Mouse (Mus musculus) embryonic facial prominence, embryonic 15.5 days (tissue): Measurements from ENCODE around the gene Tfdp2. TPM values are rescaled to one million over a fixed set of nuclear protein-coding genes. Genes with fewer than 3 reads are reported as not detected.
A peak's percentile ranks its signal among the peaks of the same experiment; 100 is the strongest.

ENCODE experiments used
- ATAC-seq: fragments of 200-750 bp; cut with Nextera tagmentation; 2 replicates; pipeline ENCODE4 v1.8.0; 2017; ENCODE audit warnings: low read depth, moderate TSS enrichment; ENCODE audit not compliant: insufficient number of reproducible peaks, low FRiP score, low TSS enrichment
- H3K27ac ChIP-seq: fragments of 300-500 bp; sonication (generic); replicated peaks from 2 replicates; pipeline ENCODE4 v1.5.1; 2015; ENCODE audit warnings: mild to moderate bottlenecking, inconsistent platforms
- H3K27me3 ChIP-seq: fragments of 300-500 bp; sonication (generic); 2 replicates; pipeline ENCODE4 v1.6.1; 2015; ENCODE audit warnings: inconsistent platforms
- H3K36me3 ChIP-seq: fragments of 300-500 bp; sonication (generic); 2 replicates; pipeline ENCODE4 v1.6.1; 2015; ENCODE audit warnings: mild to moderate bottlenecking, inconsistent platforms
- H3K4me1 ChIP-seq: fragments of 300-500 bp; sonication (generic); 2 replicates; pipeline ENCODE4 v1.6.1; 2015; ENCODE audit warnings: inconsistent platforms
- H3K4me2 ChIP-seq: fragments of 300-500 bp; sonication (generic); replicated peaks from 2 replicates; pipeline ENCODE4 v1.6.1; 2015; ENCODE audit warnings: mild to moderate bottlenecking, inconsistent platforms
- H3K4me3 ChIP-seq: fragments of 300-500 bp; sonication (generic); replicated peaks from 2 replicates; pipeline ENCODE4 v1.5.1; 2015; ENCODE audit warnings: mild to moderate bottlenecking, inconsistent platforms
- H3K9ac ChIP-seq: fragments of 300-500 bp; sonication (generic); 2 replicates; pipeline ENCODE4 v1.6.1; 2015; ENCODE audit warnings: inconsistent platforms
- H3K9me3 ChIP-seq: fragments of 300-500 bp; sonication (generic); replicated peaks from 2 replicates; pipeline ENCODE4 v1.6.1; 2016; ENCODE audit warnings: inconsistent platforms
- WGBS: fragments of 180-500 bp; shearing (Covaris S2); methylation state at CpG from one replicate; pipeline ENCODE4 v1.1.7; 2015; 5-methylcytosine and 5-hydroxymethylcytosine counted together
- polyA plus RNA-seq: library from polyadenylated mRNA; unstranded; fragments of >200 nt; fragmentation: Nextera tagmentation; extraction: Ambion mirVana; gene quantifications from 2 replicates; pipeline ENCODE4 v1.2.1, GENCODE M21; 2015

Gene Tfdp2
- polyA plus RNA-seq, 1 experiment from 2014 or later, result 34.4 TPM

- Histone ChIP-seq H3K4me2 (no peak overlapping the region), H3K9ac (no peak overlapping the region), H3K9me3 (no peaks in the 10 kb centered on the region), H3K27me3 (no peaks in the 10 kb centered on the region), H3K4me1 (peaks cover 8% of the 10 kb centered on the region; the same call in 1 of the 2 replicates), H3K27ac (no peak overlapping the region), H3K4me3 (no peak overlapping the region), H3K36me3 (no peaks in the 10 kb centered on the region)
- ATAC-seq, result no peak
These were observed 32.2 kb downstream of the Tfdp2 start for GRCm38 (mm10) chr9:96228285-96228684.

GRCm38 (mm10) chr9:96230271-96230670 lies 34.2 kb downstream of the Tfdp2 start:
- WGBS, result 20% methylated on average over 2 of the region's 2 CpGs
- Histone ChIP-seq H3K36me3 (no peaks in the 10 kb centered on the region), H3K9ac (no peak overlapping the region), H3K27me3 (no peaks in the 10 kb centered on the region), H3K4me3 (no peak overlapping the region), H3K4me2 (no peak overlapping the region), H3K4me1 (no peaks in the 10 kb centered on the region), H3K9me3 (no peaks in the 10 kb centered on the region), H3K27ac (no peak overlapping the region)
- no peak for ATAC-seq

- 81% methylated on average over 2 of the region's 2 CpGs for WGBS
- Histone ChIP-seq H3K4me3 (no peak overlapping the region), H3K9ac (no peak overlapping the region), H3K27ac (no peak overlapping the region), H3K27me3 (no peaks in the 10 kb centered on the region), H3K4me2 (no peak overlapping the region), H3K36me3 (no peaks in the 10 kb centered on the region), H3K4me1 (no peaks in the 10 kb centered on the region), H3K9me3 (no peaks in the 10 kb centered on the region)
- ATAC-seq, result no peak
These were observed 39.4 kb downstream of the Tfdp2 start for GRCm38 (mm10) chr9:96235477-96235876.

GRCm38 (mm10) chr9:96237391-96237790 lies 41.3 kb downstream of the Tfdp2 start:
- WGBS, result 41% methylated on average over 1 of the region's 1 CpGs
- no peak overlapping the region for H3K9ac ChIP-seq
- no peak for ATAC-seq

GRCm38 (mm10) chr9:96238286-96238685 lies 42.2 kb downstream of the Tfdp2 start:
- no peaks in the 10 kb centered on the region for H3K9me3 ChIP-seq
- H3K4me2 ChIP-seq, result no peak overlapping the region
- no peaks in the 10 kb centered on the region for H3K4me1 ChIP-seq
- H3K4me3 ChIP-seq, result no peak overlapping the region
- H3K27me3 ChIP-seq, result no peaks in the 10 kb centered on the region
- H3K9ac ChIP-seq, result no peak overlapping the region
- no peak overlapping the region for H3K27ac ChIP-seq
- 0 out of 2 replicates have a peak, but pooled peaks cover 6% of the 10 kb centered on the region for H3K36me3 ChIP-seq
- WGBS, result 51% methylated on average over 1 of the region's 1 CpGs
- no peak for ATAC-seq

More at GRCm38 (mm10) chr9:96237391-96237790, 41.3 kb downstream of the Tfdp2 start:
- Histone ChIP-seq H3K4me1 (no peaks in the 10 kb centered on the region), H3K36me3 (no peaks in the 10 kb centered on the region), H3K27me3 (no peaks in the 10 kb centered on the region), H3K9me3 (no peaks in the 10 kb centered on the region), H3K4me2 (no peak overlapping the region), H3K27ac (no peak overlapping the region), H3K4me3 (no peak overlapping the region)

GRCm38 (mm10) chr9:96241134-96242097 lies 45.3 kb downstream of the Tfdp2 start:
- WGBS, result 91% methylated on average over 10 of the region's 10 CpGs
- ATAC-seq, result no peak
- Histone ChIP-seq H3K4me2 (no peak overlapping the region), H3K27ac (no peak overlapping the region), H3K4me1 (no peaks in the 10 kb centered on the region), H3K9me3 (no peaks in the 10 kb centered on the region), H3K9ac (no peak overlapping the region), H3K27me3 (no peaks in the 10 kb centered on the region), H3K4me3 (no peak overlapping the region), H3K36me3 (0 out of 2 replicates have a peak, but pooled peaks cover 6% of the 10 kb centered on the region)

- H3K36me3 ChIP-seq, result 0 out of 2 replicates have a peak, but pooled peaks cover 6% of the 10 kb centered on the region
- no peaks in the 10 kb centered on the region for H3K9me3 ChIP-seq
- no peak overlapping the region for H3K4me2 ChIP-seq
- H3K9ac ChIP-seq, result no peak overlapping the region
- no peak for ATAC-seq
- H3K27me3 ChIP-seq, result no peaks in the 10 kb centered on the region
- 72% methylated on average over 6 of the region's 6 CpGs for WGBS
- no peak overlapping the region for H3K4me3 ChIP-seq
- H3K4me1 ChIP-seq, result no peaks in the 10 kb centered on the region
- no peak overlapping the region for H3K27ac ChIP-seq
These were observed 47.8 kb downstream of the Tfdp2 start for GRCm38 (mm10) chr9:96243915-96244314.

- WGBS, result 94% methylated on average over 2 of the region's 2 CpGs
- Histone ChIP-seq H3K27me3 (no peaks in the 10 kb centered on the region), H3K9me3 (no peaks in the 10 kb centered on the region), H3K4me1 (no peaks in the 10 kb centered on the region), H3K4me2 (no peak overlapping the region), H3K36me3 (no peaks in the 10 kb centered on the region), H3K4me3 (no peak overlapping the region), H3K27ac (no peak overlapping the region), H3K9ac (no peak overlapping the region)
- no peak for ATAC-seq
These were observed 58.7 kb downstream of the Tfdp2 start for GRCm38 (mm10) chr9:96254812-96255211.

- H3K4me1 ChIP-seq, result no peaks in the 10 kb centered on the region
- 16% methylated on average over 6 of the region's 6 CpGs for WGBS
- ATAC-seq, result no peak
- H3K27ac ChIP-seq, result no peak overlapping the region
- H3K36me3 ChIP-seq, result no peaks in the 10 kb centered on the region
- no peak overlapping the region for H3K9ac ChIP-seq
- H3K4me2 ChIP-seq, result no peak overlapping the region
- H3K9me3 ChIP-seq, result no peaks in the 10 kb centered on the region
- H3K27me3 ChIP-seq, result no peaks in the 10 kb centered on the region
- H3K4me3 ChIP-seq, result no peak overlapping the region
These were observed 62.4 kb downstream of the Tfdp2 start for GRCm38 (mm10) chr9:96258478-96258877.

- ATAC-seq, result no peak
- Histone ChIP-seq H3K27ac (no peak overlapping the region; the same call in 1 of the 2 replicates), H3K27me3 (no peaks in the 10 kb centered on the region), H3K4me2 (peak overlapping the region; percentile 52), H3K4me3 (peak overlapping the region; percentile 48), H3K4me1 (no peaks in the 10 kb centered on the region), H3K9me3 (no peaks in the 10 kb centered on the region), H3K9ac (no peak overlapping the region), H3K36me3 (no peaks in the 10 kb centered on the region)
- 2% methylated on average over 5 of the region's 5 CpGs for WGBS
These were observed 63.0 kb downstream of the Tfdp2 start for GRCm38 (mm10) chr9:96259017-96259512.

GRCm38 (mm10) chr9:96259753-96260520 lies 63.9 kb downstream of the Tfdp2 start:
- H3K9ac ChIP-seq, result no peak overlapping the region
- no peaks in the 10 kb centered on the region for H3K36me3 ChIP-seq
- no peak for ATAC-seq
- WGBS, result 4% methylated on average over 10 of the region's 10 CpGs
- peak overlapping the region; percentile 48 for H3K4me3 ChIP-seq
- H3K27me3 ChIP-seq, result no peaks in the 10 kb centered on the region
- peak overlapping the region; percentile 52 for H3K4me2 ChIP-seq
- no peaks in the 10 kb centered on the region for H3K9me3 ChIP-seq
- no peaks in the 10 kb centered on the region for H3K4me1 ChIP-seq
- H3K27ac ChIP-seq, result 0 out of 2 replicates have a peak overlapping the region, but pooled peaks have one; percentile 23
